8 mouse cellular contexts compared by ENCODE assay signal in genomic region chr19:55100227-55101140, GRCm38 (mm10). TPM values are rescaled to one million over a fixed set of nuclear protein-coding genes. Genes with fewer than 3 reads are reported as not detected.
A peak's percentile ranks its signal among the peaks of the same experiment; 100 is the strongest.
DNase-seq lines count a peak whose midpoint lies in the region; ATAC-seq lines count a peak whose summit lies in the region.

No protein-coding gene starts in this region.

- H3K27me3 ChIP-seq in heart, embryonic 11.5 days (ENCODE audit: control insufficient read depth, insufficient read depth, low read length), result no peaks in the 10 kb centered on the region
- no peaks in the 10 kb centered on the region for H3K27me3 ChIP-seq in hindbrain, embryonic 13.5 days
- H3K27me3 ChIP-seq in midbrain, embryonic 11.5 days (ENCODE audit: control insufficient read depth, insufficient read depth, low read length), result no peaks in the 10 kb centered on the region

- peak overlapping the region; percentile 91 for H3K4me3 ChIP-seq in heart, embryonic 11.5 days (ENCODE audit: low read depth, low read length)
- peak overlapping the region; percentile 99 for H3K4me3 ChIP-seq in hindbrain, embryonic 13.5 days
- peak overlapping the region; percentile 88; the same call in 1 of the 2 replicates for H3K4me3 ChIP-seq in midbrain, embryonic 11.5 days (ENCODE audit: low read depth, low read length)

- 80% methylated on average over 2 of the region's 2 CpGs for WGBS in heart, embryonic 11.5 days (ENCODE audit: insufficient replicate concordance)
- WGBS in hindbrain, embryonic 13.5 days, result 82% methylated on average over 2 of the region's 2 CpGs
- WGBS in midbrain, embryonic 11.5 days, result 75% methylated on average over 2 of the region's 2 CpGs

- H3K9ac ChIP-seq in heart, embryonic 11.5 days (ENCODE audit: low read depth, low read length), result peak overlapping the region; percentile 96
- peak overlapping the region; percentile 93 for H3K9ac ChIP-seq in hindbrain, embryonic 13.5 days
- peak overlapping the region; percentile 80 for H3K9ac ChIP-seq in midbrain, embryonic 11.5 days (ENCODE audit: low read length)

- H3K4me1 ChIP-seq in heart, embryonic 11.5 days (ENCODE audit: control insufficient read depth, insufficient read depth, low read length), result peaks cover 11% of the 10 kb centered on the region
- H3K4me1 ChIP-seq in hindbrain, embryonic 13.5 days (replicated peaks), result peaks cover 26% of the 10 kb centered on the region
- peaks cover 9% of the 10 kb centered on the region for H3K4me1 ChIP-seq in midbrain, embryonic 11.5 days (ENCODE audit: control insufficient read depth, insufficient read depth, low read length)

- no peaks in the 10 kb centered on the region for H3K36me3 ChIP-seq in heart, embryonic 11.5 days (ENCODE audit: control insufficient read depth, insufficient read depth, low read length)
- peaks cover 11% of the 10 kb centered on the region; the same call in 1 of the 2 replicates for H3K36me3 ChIP-seq in hindbrain, embryonic 13.5 days
- H3K36me3 ChIP-seq in midbrain, embryonic 11.5 days (ENCODE audit: control insufficient read depth, insufficient read depth, low read length), result no peaks in the 10 kb centered on the region

- H3K9me3 ChIP-seq in heart, embryonic 11.5 days (replicated peaks; ENCODE audit: control insufficient read depth, low read length), result no peaks in the 10 kb centered on the region
- no peaks in the 10 kb centered on the region for H3K9me3 ChIP-seq in hindbrain, embryonic 13.5 days
- no peaks in the 10 kb centered on the region for H3K9me3 ChIP-seq in midbrain, embryonic 11.5 days (ENCODE audit: control insufficient read depth, low read length)

- intact Hi-C loops in heart, postnatal 10 days (cut with DNase I), result loop anchor here (10.0 kb wide), 1 partner anchor 204 kb away; no protein-coding TSS in a partner anchor
- intact Hi-C loops in left cerebral cortex, postnatal 10 days (cut with DNase I), result no loop called here

- no peak for ATAC-seq in heart, embryonic 11.5 days (replicated peaks; ENCODE audit: insufficient number of reproducible peaks, low FRiP score, low TSS enrichment)
- ATAC-seq in hindbrain, embryonic 13.5 days (ENCODE audit: low FRiP score), result no peak
- ATAC-seq in midbrain, embryonic 11.5 days (ENCODE audit: low FRiP score), result no peak

- peak overlapping the region; percentile 94 for H3K4me2 ChIP-seq in heart, embryonic 11.5 days
- H3K4me2 ChIP-seq in hindbrain, embryonic 13.5 days, result peak overlapping the region; percentile 98
- H3K4me2 ChIP-seq in midbrain, embryonic 11.5 days, result peak overlapping the region; percentile 86

- no peak for DNase-seq in heart, postnatal 10 days
- DNase-seq in adipocyte (ENCODE audit: low spot score), result peak; percentile 58
- peak; percentile 65 for DNase-seq in midbrain, embryonic 11.5 days (ENCODE audit: low spot score, missing footprints)
- no peak for DNase-seq in urinary bladder, postnatal 4 days (ENCODE audit: low spot score in 2 of 2)
- no peak for DNase-seq in left cerebral cortex, adult 11 months (ENCODE audit: low spot score)
- no peak for DNase-seq in left cerebral cortex, postnatal 10 days (ENCODE audit: extremely low spot score in 1 of 2, low spot score in 2 of 2)

- no peak overlapping the region for H3K27ac ChIP-seq in heart, embryonic 11.5 days (ENCODE audit: low read depth, low read length)
- peak overlapping the region; percentile 90 for H3K27ac ChIP-seq in hindbrain, embryonic 13.5 days
- no peak overlapping the region for H3K27ac ChIP-seq in midbrain, embryonic 11.5 days (ENCODE audit: low read depth, low read length)

RNA-seq across cellular contexts. Expression of gene Gpam, which starts 26.6 kb away (rescaled TPM):
- polyA plus RNA-seq in heart, embryonic 11.5 days (2014; fragmentation: Nextera tagmentation; extraction: Ambion mirVana), result 9.9 and 11.0 TPM in 2 replicates
- total RNA-seq in heart, postnatal 10 days (2021), result 100 to 1,000 TPM; 128 to 164 TPM
- 22.5 and 22.8 TPM in 2 replicates for polyA plus RNA-seq in hindbrain, embryonic 13.5 days (2015; fragmentation: Nextera tagmentation; extraction: Ambion mirVana)
- polyA plus RNA-seq in midbrain, embryonic 11.5 days (2014; fragmentation: Nextera tagmentation; extraction: Ambion mirVana), result 23.6 and 27.1 TPM in 2 replicates
- 10 to 100 TPM; 59.1 to 60.1 TPM for total RNA-seq in left cerebral cortex, postnatal 10 days (2021)

Comparison
In these comparisons a context has a peak if more than half of its experiments do, and no peak if none do; other contexts are left out.
1. DNase-seq: peak in adipocyte (single experiment) and midbrain, embryonic 11.5 days (single experiment); none in heart, postnatal 10 days (0 of 2), urinary bladder, postnatal 4 days (0 of 2), left cerebral cortex, adult 11 months (single experiment) and left cerebral cortex, postnatal 10 days (0 of 2).
2. Peak in every context shown above with its lines, with median percentiles within 50 percentile points of each other: H3K4me2 ChIP-seq, H3K4me3 ChIP-seq and H3K9ac ChIP-seq.